Mouse (Mus musculus): Measurements from ENCODE around the gene Dhx58.

Dhx58 gene

DNA sequence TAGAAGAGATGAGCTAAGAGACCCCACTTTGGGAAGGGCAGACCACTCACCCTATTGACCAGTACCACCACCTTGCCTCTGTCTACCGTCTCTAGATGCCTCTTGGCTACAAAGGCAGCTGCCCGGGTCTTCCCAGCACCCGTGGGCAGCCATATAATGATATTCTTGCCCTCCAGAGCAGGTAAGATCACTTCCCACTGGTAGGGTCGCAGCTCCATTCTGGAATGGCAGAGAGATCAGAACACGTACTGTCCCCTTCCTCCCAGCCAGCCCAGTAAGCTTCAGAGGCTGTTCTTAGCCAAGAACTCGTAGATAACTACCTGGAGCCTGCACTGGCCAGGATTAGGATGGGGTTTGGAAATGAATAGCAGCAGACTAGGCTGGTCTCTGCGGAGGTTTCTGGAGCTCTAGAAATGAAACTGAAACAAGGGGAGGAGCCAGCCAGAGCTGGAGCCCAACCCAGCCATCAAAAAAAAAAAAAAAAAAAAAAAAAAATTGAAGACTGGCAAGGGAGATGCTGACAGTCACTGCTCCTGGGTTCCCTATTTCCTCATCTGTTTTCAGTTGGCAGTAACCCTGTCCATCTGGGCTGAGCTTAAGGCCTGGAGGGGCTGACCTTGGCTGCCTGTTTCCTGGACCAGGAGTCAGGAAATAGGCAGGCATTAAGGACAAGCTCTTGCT lies at the start of gene Dhx58:
TSS of gene Dhx58 (minus strand) at position 421 of the 681 bp plus-strand sequence.
- DNase-seq (ENCODE audit: low read depth, low spot score), result no peak

DNA sequence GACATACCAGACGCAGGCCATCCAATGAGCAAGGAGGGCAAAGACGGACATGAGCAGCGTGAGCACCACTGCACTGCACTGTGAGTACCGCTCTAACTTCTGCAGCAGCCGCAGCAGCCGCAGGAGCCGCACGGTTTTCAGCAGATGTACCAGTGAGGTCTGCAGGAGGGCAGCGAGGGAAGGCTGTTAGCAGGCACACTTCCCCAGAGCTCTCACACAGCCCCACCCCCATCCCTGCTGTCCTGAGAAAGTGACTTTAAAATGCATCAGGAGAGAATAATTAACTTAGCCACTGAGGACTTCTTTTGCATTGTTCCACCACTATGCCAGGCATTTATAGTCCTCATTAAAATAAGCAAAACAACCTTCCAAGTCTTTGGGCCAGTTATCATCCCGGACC lies 48.2 kb upstream of the Dhx58 start:
- no peak for DNase-seq (ENCODE audit: low read depth, low spot score)

DNA sequence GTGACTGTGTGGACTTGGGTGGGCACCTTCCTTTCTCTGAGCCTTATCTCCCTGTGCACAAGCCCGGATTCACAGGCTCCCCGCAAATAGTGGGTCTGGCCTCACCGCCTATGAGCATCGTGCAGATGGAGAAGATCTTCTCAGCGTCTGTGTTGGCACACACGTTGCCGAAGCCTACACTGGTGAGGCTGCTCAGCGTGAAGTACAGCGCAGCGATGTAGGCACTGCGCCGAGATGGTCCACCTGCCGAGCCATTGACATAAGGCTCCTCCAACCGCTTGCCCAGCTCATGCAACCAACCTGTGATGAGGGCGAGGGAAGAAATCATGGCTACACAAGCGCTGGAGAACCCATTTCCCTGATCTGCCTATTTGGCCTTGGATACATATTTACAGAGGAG lies 46.1 kb upstream of the Dhx58 start:
- no peak for DNase-seq (ENCODE audit: low read depth, low spot score)

DNA sequence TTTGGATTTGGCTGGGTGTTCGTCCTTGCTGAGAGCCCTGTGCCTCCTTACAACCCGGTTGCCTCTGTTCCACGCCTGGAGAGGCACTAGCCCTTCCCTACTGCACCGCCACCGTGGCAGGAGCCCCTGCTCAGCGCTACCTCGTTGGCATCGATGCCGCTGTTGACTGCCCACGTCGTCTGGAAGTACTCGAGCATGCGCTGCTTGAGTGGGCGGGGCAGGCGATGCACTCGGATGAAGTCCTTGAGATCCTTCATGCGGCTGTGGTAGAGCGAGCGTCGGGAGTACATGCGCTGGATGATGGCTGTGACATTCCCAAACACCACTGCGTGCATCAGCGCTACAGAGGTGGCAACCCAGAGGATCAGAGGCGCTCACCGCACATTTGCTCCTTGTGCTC lies 45.4 kb upstream of the Dhx58 start:
- DNase-seq (ENCODE audit: low read depth, low spot score), result no peak

DNA sequence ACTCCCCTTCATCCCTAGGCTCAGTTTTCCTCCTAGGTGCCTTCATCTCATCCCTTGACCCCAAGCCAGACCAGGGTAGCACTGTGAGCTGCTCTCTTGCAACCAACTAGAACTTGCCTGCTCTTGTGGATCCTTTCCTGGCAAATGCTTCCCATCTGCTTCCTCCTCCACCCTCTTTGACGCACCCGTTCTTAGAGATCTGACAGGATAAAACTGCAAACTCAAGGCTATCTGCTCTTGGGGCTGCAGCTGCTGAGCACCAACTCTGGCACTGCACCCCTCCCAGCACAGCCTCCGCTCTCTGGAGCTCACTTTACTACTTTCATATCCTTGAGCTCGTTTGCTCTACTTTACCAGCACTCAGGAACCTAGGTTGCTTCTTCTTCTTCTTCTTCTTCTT lies 44.5 kb upstream of the Dhx58 start:
- no peak for DNase-seq (ENCODE audit: low read depth, low spot score)

DNA sequence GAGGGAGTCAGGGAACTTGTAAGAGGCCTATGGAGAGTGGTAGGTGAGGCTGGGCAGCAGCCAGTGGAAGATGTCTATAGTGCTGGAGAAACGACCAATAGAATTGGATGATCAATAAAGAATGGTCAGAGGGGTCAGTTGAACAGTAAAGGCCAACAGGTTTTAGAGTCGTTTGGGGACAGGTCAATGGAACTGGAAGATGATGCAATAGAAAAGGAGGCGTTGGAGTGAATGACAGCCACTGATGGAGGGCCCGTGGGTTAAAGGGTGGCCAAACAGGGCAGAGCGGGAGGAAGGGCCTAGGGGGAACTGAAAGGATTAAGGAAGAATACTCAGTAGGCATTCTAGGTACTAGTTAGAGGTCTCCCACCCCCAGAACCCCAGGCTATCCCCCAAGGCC lies 43.0 kb upstream of the Dhx58 start:
- no peak for DNase-seq (ENCODE audit: low read depth, low spot score)

DNA sequence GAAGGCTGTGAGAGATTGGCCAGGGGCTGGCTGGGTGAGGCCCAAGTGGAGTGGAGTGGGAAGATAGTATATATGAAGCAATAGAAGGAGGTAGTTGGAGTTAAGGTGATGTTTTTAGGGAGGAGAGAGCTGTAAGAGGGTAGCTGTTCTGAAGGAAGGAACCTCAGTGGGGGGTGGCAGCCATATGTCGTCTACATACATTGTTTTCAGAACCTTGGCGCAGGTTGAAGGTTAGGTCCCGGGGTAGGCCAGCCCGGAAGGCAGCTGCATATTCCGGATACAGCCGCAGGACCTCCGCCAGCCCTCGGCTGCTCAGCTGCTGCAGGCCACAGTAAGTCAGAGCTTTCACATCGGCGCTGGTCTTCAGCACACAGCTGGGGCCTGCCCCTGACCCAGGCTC lies 42.5 kb upstream of the Dhx58 start:
- no peak for DNase-seq (ENCODE audit: low read depth, low spot score)

DNA sequence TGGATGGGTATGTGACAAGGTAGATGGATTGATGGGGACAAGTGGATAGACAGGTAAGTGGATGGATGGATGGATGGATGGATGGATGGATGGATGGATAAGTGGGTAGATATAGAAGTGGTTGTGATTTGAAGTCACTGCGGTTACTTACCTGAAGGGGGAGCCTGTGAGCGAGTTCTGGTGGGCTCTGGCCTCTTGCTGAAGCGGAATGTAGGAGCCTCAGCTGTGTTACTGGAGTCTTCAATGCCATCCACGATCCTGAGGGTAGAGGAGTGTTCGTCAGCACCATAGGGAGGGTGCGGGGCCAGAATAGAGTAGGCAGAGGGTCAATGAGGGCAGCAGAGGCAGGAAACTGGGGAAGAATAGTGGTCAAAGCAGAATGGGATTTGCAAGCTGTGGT lies 41.0 kb upstream of the Dhx58 start:
- no peak for DNase-seq (ENCODE audit: low read depth, low spot score)

DNA sequence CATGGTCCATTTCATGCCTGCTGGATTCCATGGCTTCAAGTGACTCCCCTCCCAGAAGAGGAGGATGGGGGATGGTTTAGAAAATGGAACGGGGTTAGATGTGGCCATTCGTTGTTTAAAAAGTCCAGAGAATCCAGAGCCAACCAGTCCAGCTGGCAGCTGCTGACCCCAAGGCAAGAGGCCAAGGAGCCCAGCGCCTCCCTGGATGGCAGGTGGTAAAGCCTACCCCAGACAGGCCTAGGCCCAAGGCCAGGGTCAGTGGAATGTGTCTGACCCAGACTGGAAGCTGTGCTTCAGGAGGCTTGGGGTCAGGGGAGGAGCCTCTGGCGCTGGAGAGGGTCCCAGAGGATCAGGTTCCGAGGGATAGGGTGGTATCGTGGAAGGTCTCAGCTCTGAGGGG lies 37.3 kb upstream of the Dhx58 start:
- no peak for DNase-seq (ENCODE audit: low read depth, low spot score)

DNA sequence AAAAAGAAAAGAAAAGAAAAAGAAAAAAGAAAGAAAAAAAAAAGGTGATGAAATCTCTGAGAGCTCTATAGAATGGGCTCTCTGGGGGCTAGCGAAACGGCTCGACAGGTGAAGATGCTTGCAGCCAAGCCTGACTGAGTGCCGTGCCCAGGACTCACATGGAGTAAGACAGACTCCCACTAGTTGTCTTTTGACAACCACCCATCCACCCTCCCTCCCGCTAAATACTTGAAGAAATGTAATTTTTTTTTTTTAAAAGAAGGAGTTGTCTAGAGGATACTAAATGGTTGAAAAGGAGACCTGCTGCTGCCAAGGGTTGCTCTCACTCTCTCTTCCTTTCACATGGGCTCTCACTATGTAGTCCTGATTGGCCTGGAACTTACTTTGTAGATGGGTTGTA lies 34.7 kb upstream of the Dhx58 start:
- DNase-seq (ENCODE audit: low read depth, low spot score), result no peak

DNA sequence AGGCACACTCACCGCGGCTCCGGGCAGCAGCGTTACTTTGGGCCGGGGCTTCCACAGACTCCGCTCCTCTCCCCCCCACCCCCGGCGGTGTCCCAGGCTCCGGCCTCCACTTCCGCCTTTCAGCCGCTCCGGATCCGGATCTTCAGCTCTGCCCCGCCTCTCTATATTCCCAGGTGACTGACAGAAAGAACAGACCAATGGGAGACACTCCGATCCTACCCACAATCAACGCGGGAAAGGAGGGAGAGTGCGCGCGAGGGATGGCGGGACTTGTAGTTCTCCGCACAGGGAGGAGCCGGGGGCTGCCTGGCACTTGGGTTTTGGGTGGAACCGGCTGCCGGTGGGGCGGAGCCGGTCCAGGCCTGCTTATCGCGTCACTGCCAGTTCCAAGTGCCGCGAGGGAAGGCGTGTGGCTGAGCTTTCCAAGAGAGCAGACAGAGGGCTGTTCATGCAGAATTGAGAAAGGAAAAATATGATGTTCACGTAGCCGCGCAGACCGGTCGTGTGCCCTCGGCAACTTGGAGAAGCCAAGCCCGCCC lies 34.1 kb upstream of the Dhx58 start, which contains the start of gene Rab5c:
TSS of gene Rab5c (minus strand) at position 150 of the 539 bp plus-strand sequence.
- DNase-seq (ENCODE audit: low read depth, low spot score), result peak; percentile 99

DNA sequence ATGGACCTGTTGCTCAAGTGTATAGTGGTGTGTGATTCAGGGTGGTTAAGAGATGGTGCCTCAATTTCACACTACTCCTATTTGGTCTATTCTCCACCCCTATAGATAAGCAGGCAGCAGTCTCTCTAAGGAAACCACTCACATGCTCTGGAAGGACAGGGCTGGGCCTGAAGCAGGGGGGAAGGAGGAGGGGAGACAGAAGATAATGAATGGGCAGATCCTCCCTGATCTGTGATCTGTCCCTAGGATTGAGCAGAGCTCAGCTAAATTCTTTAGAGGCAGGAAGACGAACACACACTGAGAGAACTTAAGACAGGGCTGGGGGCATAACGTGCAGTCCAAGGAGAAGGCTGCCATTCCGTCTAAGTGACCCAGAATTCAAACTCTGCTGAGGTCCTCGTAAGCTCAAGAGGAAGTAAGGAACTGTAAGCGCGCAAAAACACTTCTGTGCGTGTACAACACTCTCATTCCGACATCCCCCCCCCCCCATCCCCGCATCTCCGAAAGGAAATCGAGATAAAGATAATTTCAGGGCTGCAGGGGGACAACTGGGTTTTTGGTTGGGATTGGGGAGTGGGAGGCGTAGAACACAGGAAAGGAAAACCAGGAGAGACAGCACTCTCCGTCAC lies 33.1 kb upstream of the Dhx58 start:
- no peak for DNase-seq (ENCODE audit: low read depth, low spot score)

DNA sequence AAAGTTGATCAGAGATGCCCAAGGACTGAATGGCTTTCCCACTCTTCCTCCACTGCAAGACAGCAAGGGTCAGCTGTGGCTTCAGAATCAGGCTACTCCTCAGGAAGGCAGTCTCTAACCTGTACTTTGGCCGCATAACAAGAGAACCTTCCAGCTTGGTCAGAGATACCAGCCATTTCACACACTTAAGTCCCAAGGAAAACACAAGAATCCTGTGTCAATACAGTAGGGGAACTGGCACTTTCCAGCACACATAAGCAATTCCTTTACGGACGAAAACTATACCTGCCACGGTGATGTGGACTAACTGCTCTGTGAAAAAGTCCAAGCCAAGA lies 32.6 kb upstream of the Dhx58 start:
- DNase-seq (ENCODE audit: low read depth, low spot score), result no peak

DNA sequence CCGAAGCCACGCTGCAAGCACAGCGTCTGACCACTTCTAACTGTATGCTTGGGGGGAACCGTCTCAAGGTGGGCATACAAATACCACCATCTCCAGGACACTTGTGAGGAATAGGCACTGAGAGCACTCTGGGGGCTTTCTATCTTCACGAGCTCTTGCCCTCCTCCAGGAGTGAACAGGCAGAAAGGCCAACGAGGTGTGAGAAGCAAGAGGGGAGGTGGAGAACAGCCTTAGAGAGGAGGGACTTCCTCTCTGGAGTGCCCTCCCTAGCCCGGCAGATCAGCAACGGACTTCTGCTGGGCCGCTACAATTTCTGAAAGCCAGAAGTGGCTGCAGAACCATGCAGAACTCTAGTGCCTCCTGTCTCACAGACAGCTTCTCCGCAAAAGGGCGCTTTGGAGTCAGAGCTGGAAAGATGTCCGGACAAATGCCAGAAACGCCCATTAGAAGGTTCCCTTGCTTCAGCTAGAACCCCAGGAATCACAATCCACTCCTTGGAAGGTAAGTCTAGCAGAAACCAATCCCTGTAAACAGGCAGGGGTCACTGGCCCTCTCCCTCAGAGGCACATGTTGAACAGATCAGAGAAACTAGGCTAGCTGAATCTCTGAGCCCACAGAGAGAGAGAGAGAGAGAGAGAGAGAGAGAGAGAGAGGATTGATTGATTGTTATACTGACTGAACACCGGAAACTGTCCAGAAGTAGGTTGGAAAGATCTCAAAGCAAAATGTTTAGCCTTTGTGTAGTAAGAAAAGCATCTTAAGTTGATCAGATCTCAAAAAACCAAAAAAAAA lies 32.1 kb upstream of the Dhx58 start:
- DNase-seq (ENCODE audit: low read depth, low spot score), result no peak

DNA sequence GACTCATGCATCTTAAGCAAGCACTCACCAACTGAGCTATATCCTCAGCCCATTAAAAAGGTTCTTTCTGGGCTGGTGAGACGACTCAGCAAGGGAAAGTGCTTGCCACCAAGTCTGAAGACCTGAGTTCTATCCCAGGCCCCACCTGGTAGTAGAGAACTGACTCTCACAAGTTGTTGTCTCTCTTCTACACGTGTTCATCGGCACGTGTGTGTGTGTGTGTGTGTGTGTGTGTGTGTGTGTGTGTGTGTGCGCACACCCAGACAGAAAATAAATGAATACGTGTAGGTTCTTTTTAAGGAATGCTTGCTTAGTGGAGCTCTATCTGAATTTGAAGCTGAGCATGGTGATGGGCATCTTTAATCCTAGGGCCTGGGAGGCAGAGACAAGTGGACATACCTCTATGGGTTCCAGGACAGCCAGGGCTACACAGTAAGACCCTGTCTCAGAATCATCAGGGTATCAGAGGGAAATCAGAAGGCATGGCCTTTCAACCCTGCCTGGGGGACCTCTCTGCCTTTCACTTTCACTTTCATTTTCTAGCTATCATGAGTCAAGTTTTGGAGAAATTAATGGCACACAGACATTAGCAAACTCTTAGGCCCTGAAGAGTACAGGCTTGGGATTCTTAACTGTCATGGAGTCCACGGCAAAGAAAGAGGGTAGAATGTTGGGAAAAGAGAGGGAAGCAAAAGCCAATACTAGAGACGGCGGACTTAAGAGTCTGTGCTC lies 31.2 kb upstream of the Dhx58 start:
- DNase-seq (ENCODE audit: low read depth, low spot score), result no peak

DNA sequence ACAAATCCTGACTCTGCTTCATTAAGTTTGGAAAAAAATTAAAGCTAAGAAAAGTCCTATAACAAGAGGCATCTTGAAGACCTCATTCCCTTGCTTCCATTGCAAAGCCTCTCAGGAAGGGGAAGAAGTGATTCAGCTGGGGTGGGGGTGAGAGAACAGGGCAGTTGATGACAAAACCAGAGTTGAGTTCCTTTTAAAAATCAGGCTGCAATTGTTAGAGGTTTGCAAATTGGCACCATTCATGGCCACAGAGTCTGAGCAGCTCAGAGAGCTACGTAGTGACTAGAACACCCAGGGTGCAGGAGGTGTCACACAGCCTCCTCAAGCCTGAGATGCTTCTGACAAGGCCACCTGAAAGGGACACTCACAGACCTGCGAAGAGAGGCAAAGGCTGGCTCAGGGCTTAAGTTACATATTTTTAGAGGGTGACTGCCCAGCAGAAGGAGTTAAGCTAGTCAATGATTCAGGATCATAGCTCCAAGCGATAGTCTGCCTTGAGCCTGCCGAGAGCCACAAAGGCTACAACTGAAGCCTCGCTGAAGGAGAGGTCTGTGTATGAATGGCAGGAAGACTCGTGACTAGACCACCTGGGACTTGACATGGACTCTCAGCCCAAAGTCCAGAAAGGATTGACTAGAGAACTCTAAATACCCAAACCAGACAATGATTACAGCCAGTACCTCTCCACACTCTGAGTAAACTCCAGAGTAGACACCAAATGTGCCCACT lies 26.6 kb upstream of the Dhx58 start:
- no peak for DNase-seq (ENCODE audit: low read depth, low spot score)

DNA sequence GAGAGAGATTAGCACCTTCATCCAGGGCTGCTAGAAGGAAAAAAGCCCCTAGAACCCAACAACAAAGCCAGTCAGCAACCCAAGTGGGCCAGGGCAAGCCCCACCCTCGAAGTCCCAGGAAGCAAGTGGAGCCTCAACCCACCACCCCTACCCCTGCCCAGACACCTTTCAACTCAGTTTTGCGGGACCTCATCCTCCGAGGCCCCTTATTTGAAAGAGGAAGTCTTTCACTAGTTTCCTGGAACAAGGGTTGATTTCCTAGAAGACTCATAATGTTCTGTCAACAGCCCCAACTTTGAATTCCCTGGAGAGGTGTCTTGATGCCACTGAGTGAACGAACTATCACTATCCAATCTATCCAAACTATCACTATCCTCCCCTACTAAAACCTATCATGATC lies 25.9 kb upstream of the Dhx58 start:
- no peak for DNase-seq (ENCODE audit: low read depth, low spot score)

DNA sequence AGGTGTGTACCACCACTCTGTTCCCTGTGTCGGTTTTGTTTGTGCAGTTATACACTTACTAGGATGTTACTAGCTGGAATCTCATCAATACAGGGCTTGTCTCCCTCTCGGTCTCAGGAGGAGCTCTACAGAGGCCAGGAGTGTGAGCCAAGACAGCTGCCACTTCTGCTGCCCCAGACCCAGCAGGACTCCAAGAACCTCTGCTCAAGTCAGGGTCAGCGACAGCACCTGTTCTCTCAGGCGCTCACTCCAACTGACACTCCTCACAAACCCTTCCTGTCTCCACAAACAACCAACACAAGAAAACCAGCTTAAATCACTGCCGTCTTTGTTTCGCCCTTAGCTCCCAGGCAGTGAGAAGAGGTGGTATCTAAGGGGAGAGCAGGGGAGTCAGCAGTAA lies 24.5 kb upstream of the Dhx58 start:
- DNase-seq (ENCODE audit: low read depth, low spot score), result no peak

DNA sequence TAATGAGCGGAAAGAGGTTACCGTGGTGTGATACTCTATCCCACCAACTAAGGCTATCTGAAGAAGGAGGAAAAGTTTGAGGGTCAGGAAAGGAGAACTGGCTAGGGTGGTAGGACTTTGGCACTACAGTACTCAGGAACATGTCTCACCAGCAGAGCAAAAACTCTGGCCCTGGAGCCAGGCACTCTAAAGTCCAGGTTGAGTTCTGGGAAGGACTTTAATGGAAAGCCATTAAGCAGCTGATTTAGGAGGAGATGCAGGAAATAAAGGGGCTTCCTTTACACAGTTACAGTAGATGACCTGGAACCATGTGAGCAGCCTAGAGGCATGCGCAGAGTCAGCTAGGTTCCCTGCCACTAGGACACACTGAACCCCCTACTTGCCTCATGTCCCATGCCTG lies 23.1 kb upstream of the Dhx58 start:
- no peak for DNase-seq (ENCODE audit: low read depth, low spot score)

DNA sequence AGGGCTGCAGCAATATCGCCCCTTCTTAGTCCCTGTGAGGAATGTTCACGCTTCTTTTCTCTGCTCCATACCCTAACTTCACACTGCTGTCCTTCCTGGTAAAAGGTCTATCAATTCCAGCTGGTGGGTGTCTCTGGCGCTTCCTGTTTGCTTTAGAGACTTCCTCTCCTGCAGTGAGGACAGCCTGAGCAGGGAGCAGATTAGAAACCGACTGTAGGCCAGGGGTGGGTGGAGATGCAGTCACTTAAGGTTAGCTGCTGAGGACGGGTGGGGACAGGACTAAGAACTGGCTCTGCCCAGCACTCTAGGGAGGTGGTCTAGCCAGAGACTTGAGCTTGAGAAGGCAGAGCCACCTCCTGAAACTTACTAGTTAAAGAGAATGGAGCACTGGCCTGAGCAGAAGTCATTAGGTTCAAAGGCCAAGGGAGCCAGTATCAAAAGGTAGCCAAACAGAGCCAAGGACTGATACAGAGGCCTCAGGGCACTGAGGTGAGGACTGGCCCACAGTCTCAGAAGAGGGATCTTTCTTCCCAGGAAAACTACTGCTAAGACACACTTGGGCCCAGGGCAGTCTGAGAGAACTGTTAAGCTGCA lies 20.9 kb upstream of the Dhx58 start:
- no peak for DNase-seq (ENCODE audit: low read depth, low spot score)

DNA sequence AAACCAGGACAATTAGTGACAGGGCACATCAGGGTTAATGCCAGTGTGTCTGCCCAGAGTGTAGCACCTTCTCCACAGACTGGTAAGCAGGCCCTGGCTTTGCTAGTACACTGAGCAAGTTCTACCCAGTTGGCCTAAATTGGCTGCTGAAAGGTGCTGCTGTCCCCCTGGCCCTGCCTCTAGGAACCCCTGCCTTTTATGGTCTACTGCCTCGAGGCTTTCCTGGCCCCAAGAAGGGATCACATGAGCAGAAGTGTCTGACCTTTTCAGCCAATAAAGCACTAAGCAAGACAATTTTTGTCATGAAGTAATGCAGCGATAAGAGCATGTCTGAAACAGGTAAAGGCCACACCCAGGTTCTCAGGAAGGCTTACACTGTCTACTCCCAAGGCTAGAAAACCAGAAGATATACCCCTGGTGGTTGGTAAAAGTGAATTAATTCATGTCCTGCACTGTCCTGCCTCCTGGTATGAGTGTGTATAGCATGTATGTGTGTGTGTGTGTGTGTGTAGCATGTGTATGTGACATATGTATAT lies 18.5 kb upstream of the Dhx58 start:
- no peak for DNase-seq (ENCODE audit: low read depth, low spot score)
